Mouse (Mus musculus) gastrocnemius, postnatal 4 days (tissue): ENCODE data around the gene Slc9a3. TPM values are rescaled to one million over a fixed set of nuclear protein-coding genes. Genes with fewer than 3 reads are reported as not detected.
A peak's percentile ranks its signal among the peaks of the same experiment; 100 is the strongest.

ENCODE experiments used
- DNase-seq, 2 experiments: peaks; one replicate each; pipeline ENCODE4 v3.0.0; 2021 to 2022; ENCODE audit warnings: low spot score in 2 of 2, mixed read lengths in 2 of 2
- long read RNA-seq, 2 experiments: library from polyadenylated mRNA; stranded (forward); transcript quantifications; one replicate each; pipeline ENCODE4 v2.0.0; 2021
- total RNA-seq, 2 experiments: library from RNA; stranded (reverse); gene quantifications; 2 replicates each; pipeline ENCODE4 v1.2.3; 2021

Gene Slc9a3
- total RNA-seq: under 1 TPM; 0.73 to 0.76 TPM
- long read RNA-seq, experiment 1: 0 reads
- long read RNA-seq, experiment 2, full-length matches to known transcripts: 1 of 1 reads
- long read RNA-seq, experiment 2, partial matches to known transcripts: 0 of 1 reads
- long read RNA-seq, experiment 2, other reads (novel, unspliced or antisense): 0 of 1 reads

- no peak for DNase-seq
These were observed at the start of gene Slc9a3 for GRCm38 (mm10) chr13:74121141-74121602. TSS of gene Slc9a3 (plus strand) at chr13:74121457.

- DNase-seq: no peak
These were observed 49.5 kb upstream of the Slc9a3 start for GRCm38 (mm10) chr13:74071714-74072113.

- DNase-seq: no peak
These were observed 47.9 kb upstream of the Slc9a3 start for GRCm38 (mm10) chr13:74073369-74073768.

- DNase-seq: no peak
These were observed 31.0 kb upstream of the Slc9a3 start for GRCm38 (mm10) chr13:74090265-74090664.

GRCm38 (mm10) chr13:74095936-74096335, 25.3 kb upstream of the Slc9a3 start:
- no peak for DNase-seq

- DNase-seq: peak in 1 of 2 experiments; percentile 52
These were observed 24.4 kb upstream of the Slc9a3 start for GRCm38 (mm10) chr13:74096715-74097363.

GRCm38 (mm10) chr13:74098913-74099312, 22.3 kb upstream of the Slc9a3 start:
- DNase-seq: no peak

- DNase-seq: no peak
These were observed 19.0 kb upstream of the Slc9a3 start for GRCm38 (mm10) chr13:74102108-74102830.

- DNase-seq: no peak
These were observed 18.2 kb upstream of the Slc9a3 start for GRCm38 (mm10) chr13:74102831-74103582.

GRCm38 (mm10) chr13:74104417-74104816, 16.8 kb upstream of the Slc9a3 start:
- DNase-seq: no peak

GRCm38 (mm10) chr13:74107410-74107809, 13.8 kb upstream of the Slc9a3 start:
- DNase-seq: no peak

- no peak for DNase-seq
These were observed 8.7 kb upstream of the Slc9a3 start for GRCm38 (mm10) chr13:74112593-74112992.

- DNase-seq: no peak
These were observed 7.5 kb upstream of the Slc9a3 start for GRCm38 (mm10) chr13:74113626-74114191.

- DNase-seq: no peak
These were observed 606 bp downstream of the Slc9a3 start for GRCm38 (mm10) chr13:74121795-74122330.

GRCm38 (mm10) chr13:74122632-74123031, 1.4 kb downstream of the Slc9a3 start:
- DNase-seq: no peak

GRCm38 (mm10) chr13:74127571-74127970, 6.3 kb downstream of the Slc9a3 start:
- no peak for DNase-seq

- DNase-seq: no peak
These were observed 8.7 kb downstream of the Slc9a3 start for GRCm38 (mm10) chr13:74129909-74130308.

GRCm38 (mm10) chr13:74138906-74139647, 17.8 kb downstream of the Slc9a3 start:
- DNase-seq: no peak

- no peak for DNase-seq
These were observed 19.5 kb downstream of the Slc9a3 start for GRCm38 (mm10) chr13:74140793-74141192.

GRCm38 (mm10) chr13:74143282-74143681, 22.0 kb downstream of the Slc9a3 start:
- DNase-seq: no peak
